Mouse (Mus musculus): ENCODE results near the gene Olfr671.
"Not testable (repeated sequence)": the region's sequence is repeated elsewhere in the genome, so short reads cannot be mapped to it uniquely, and the experiment has no call there.

The Olfr671 gene

DNA sequence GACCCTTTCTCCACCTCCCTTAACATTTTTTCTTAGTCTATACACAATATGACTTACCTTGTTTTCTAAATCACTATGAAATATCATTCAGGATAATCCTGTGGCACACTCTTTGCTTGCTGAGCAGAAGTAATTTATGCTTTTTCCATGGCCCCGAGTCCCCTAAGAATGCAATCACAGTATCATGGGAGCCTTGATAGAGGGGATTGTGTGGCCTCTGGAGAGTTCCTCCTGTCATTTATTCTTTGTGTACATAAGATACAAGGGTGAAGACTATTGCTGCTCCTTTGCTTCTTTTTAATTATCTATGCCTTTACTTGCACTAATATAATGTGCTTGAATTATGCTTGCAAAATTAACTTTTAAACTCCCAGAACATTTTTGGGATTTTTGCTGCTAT, at the start of gene Olfr671:
Gene Olfr671, minus strand, starts transcription at position 101 of the 400 bp plus-strand sequence.
- no peak for DNase-seq

GRCm38 (mm10) chr7:105028360-105028759, 49.4 kb upstream of the Olfr671 start, which contains the start of gene Olfr675:
Gene Olfr675 (minus strand): TSS chr7:105028460.
- no peak for DNase-seq

DNA sequence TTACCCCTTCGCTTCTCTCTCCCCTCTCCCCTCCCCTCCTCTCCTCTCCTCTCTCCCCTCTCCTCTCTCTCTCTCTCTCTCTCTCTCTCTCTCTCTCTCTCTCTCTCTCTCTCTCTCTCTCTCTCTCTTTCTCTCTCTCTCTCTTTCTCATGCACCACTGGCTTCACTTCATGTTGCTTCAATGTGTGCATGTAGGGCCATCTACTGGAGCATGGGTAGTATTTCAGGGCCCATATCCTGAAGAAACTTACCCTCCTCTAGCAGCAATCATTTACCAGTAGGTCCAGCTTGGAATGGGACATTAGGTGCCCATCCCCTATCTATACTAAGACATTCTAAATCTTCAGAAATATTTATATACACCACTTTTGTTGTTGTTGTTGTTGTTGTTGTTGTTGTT, 43.6 kb upstream of the Olfr671 start:
- DNase-seq = no peak

DNA sequence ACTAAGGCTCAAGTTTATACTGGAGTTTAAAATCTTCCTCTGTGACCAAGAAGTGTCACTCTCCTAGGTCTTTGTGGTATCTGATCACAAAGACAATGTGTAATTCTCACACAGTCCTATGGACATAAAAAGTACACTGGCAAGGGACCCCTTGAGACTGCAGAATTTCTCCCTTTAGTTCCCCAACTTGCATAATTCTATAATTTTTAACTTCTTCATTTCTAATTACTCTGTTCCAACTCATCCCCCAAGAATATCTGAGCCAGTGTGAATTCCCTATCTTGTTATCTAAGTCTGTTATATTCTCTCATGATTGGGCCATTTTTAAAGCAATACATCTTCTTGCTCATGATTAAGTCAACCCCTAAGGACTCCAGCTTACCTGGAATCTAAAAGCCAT, 23.0 kb upstream of the Olfr671 start, which contains the start of gene Olfr672:
Gene Olfr672, minus strand, starts transcription at position 101 of the 400 bp plus-strand sequence.
- DNase-seq = no peak

GRCm38 (mm10) chr7:104972507-104972906, 6.4 kb downstream of the Olfr671 start:
- DNase-seq = not testable (repeated sequence)

DNA sequence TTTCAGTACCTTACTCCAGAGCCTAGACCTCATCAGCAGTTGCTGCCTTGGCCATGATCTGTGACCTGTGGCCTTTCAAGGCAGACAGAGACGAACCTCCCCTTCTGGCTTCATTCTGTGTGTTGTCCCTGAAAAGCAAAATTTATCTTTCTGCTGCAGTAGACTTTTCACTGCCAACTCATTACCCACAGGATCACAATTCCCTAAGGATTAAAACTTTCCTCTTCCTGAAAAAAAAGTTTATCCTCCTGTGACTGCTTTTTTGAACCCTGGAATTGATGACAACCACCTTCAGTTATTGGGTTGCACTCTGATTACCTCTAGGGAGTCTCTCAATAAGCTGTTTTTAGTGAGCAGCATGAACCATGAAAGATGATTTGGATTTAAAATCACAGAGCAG, 16.4 kb downstream of the Olfr671 start, which contains the start of gene Olfr670:
Gene Olfr670, minus strand, starts transcription at position 101 of the 400 bp plus-strand sequence.
- no peak for DNase-seq

DNA sequence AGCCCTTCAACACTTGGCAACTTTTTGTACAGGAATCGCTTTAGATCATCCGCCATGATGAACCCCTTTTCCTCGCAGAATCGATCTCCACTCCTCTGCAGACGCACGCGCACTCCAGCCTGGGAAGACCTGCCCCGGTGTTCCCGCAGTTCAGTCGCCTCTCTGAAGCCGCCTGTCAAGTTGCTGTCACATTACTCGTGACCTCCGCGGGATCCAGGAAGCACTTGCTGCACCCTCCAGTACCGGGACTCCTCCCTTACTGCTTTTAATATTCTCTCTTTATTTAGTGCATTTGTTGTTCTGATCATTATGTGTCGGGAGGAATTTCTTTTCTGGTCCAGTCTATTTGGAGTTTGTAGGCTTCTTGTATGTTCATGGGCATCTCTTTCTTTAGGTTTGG, 28.7 kb downstream of the Olfr671 start:
- not testable (repeated sequence) for DNase-seq

- DNase-seq = no peak
Observed at GRCm38 (mm10) chr7:104933940-104934339, 45.0 kb downstream of the Olfr671 start, which contains the start of gene Olfr669. Gene Olfr669 (plus strand): TSS chr7:104934240.

DNA sequence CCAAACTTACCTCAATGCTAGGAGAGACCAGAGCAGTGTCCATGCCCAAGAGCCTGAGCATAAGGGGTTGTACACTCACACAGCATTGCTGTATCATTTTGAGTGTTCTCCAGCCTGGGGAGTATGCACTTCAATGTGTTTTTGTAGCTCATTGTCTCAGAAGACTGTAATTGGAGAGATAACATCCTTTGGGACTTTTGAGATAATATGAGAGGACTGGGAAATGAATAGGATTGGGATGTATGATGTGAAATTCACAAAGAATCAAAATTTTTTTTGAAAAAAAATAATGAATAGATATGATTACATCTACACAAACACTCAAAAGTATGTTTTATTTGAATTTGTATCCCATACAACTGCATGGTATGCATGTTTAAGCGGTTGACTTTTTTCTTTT, 51.0 kb downstream of the Olfr671 start, which contains the start of gene Olfr668:
Gene Olfr668, minus strand, starts transcription at position 101 of the 400 bp plus-strand sequence.
- no peak for DNase-seq

Data from right cerebral cortex, postnatal 25 days (tissue).